Mouse (Mus musculus) embryonic facial prominence, embryonic 10.5 days (tissue): Measurements from ENCODE around the gene Pde8a. TPM values are rescaled to one million over a fixed set of nuclear protein-coding genes. Genes with fewer than 3 reads are reported as not detected.

Experiments
- DNase-seq: peaks from one replicate; pipeline ENCODE4 v3.0.0-alpha.2; 2017; ENCODE audit warnings: low spot score
- H3K27ac ChIP-seq: fragments of 300-500 bp; sonication (generic); replicated peaks from 2 replicates; pipeline ENCODE4 v1.5.1; 2016; ENCODE audit warnings: mild to moderate bottlenecking
- H3K27me3 ChIP-seq: fragments of 300-500 bp; sonication (generic); replicated peaks from 2 replicates; pipeline ENCODE4 v1.6.1; 2016; ENCODE audit warnings: low read depth, mild to moderate bottlenecking; ENCODE audit not compliant: poor library complexity, severe bottlenecking
- H3K36me3 ChIP-seq: fragments of 300-500 bp; sonication (generic); replicated peaks from 2 replicates; pipeline ENCODE4 v1.6.1; 2016; ENCODE audit warnings: mild to moderate bottlenecking, moderate library complexity
- H3K4me1 ChIP-seq: fragments of 300-500 bp; sonication (generic); 2 replicates; pipeline ENCODE4 v1.6.1; 2016
- H3K4me3 ChIP-seq: fragments of 300-500 bp; sonication (generic); 2 replicates; pipeline ENCODE4 v1.5.1; 2016; ENCODE audit warnings: mild to moderate bottlenecking, moderate library complexity
- H3K9me3 ChIP-seq: fragments of 300-500 bp; sonication (generic); 2 replicates; pipeline ENCODE4 v1.6.1; 2016; ENCODE audit warnings: mild to moderate bottlenecking
- WGBS: fragments of 180-500 bp; shearing (Covaris S2); methylation state at CpG from one replicate; pipeline ENCODE4 v1.1.7; 2016; 5-methylcytosine and 5-hydroxymethylcytosine counted together
- polyA plus RNA-seq: library from polyadenylated mRNA; unstranded; fragments of >200 nt; fragmentation: Nextera tagmentation; extraction: Ambion mirVana; gene quantifications from 2 replicates; pipeline ENCODE4 v1.2.1, GENCODE M21; 2016

The Pde8a gene
- polyA plus RNA-seq, 1 experiment from 2014 or later: 2.4 TPM

GRCm38 (mm10) chr7:81250601-81251000 lies 37.2 kb downstream of the Pde8a start:
- Histone ChIP-seq H3K4me1 (no peaks in the 10 kb centered on the region), H3K27ac (no peak overlapping the region), H3K9me3 (no peaks in the 10 kb centered on the region), H3K36me3 (no peaks in the 10 kb centered on the region), H3K4me3 (no peak overlapping the region), H3K27me3 (no peaks in the 10 kb centered on the region)
- DNase-seq: no peak
- WGBS: 84% methylated on average over 6 of the region's 6 CpGs

- no peak for DNase-seq
- WGBS: 86% methylated on average over 2 of the region's 2 CpGs
Measured at GRCm38 (mm10) chr7:81251521-81251920, 38.1 kb downstream of the Pde8a start.

GRCm38 (mm10) chr7:81253317-81253716 lies 39.9 kb downstream of the Pde8a start:
- Histone ChIP-seq H3K27ac (no peak overlapping the region), H3K9me3 (no peaks in the 10 kb centered on the region), H3K27me3 (no peaks in the 10 kb centered on the region), H3K4me1 (no peaks in the 10 kb centered on the region), H3K36me3 (no peaks in the 10 kb centered on the region), H3K4me3 (no peak overlapping the region)
- 77% methylated on average over 11 of the region's 11 CpGs for WGBS
- DNase-seq: no peak

More at GRCm38 (mm10) chr7:81251521-81251920, 38.1 kb downstream of the Pde8a start:
- Histone ChIP-seq H3K4me3 (no peak overlapping the region), H3K36me3 (no peaks in the 10 kb centered on the region), H3K9me3 (no peaks in the 10 kb centered on the region), H3K27me3 (no peaks in the 10 kb centered on the region), H3K4me1 (no peaks in the 10 kb centered on the region), H3K27ac (no peak overlapping the region)

- H3K4me1 ChIP-seq: no peaks in the 10 kb centered on the region
- no peaks in the 10 kb centered on the region for H3K9me3 ChIP-seq
- DNase-seq: no peak
- H3K36me3 ChIP-seq: no peaks in the 10 kb centered on the region
- H3K27me3 ChIP-seq: no peaks in the 10 kb centered on the region
- H3K27ac ChIP-seq: no peak overlapping the region
- H3K4me3 ChIP-seq: no peak overlapping the region
Measured at GRCm38 (mm10) chr7:81254579-81254978, 41.2 kb downstream of the Pde8a start.

GRCm38 (mm10) chr7:81255456-81255855 lies 42.1 kb downstream of the Pde8a start:
- no peak overlapping the region for H3K4me3 ChIP-seq
- no peaks in the 10 kb centered on the region for H3K4me1 ChIP-seq
- H3K36me3 ChIP-seq: no peaks in the 10 kb centered on the region
- H3K27ac ChIP-seq: no peak overlapping the region
- no peaks in the 10 kb centered on the region for H3K9me3 ChIP-seq
- no peaks in the 10 kb centered on the region for H3K27me3 ChIP-seq
- no peak for DNase-seq
- 89% methylated on average over 3 of the region's 3 CpGs for WGBS

GRCm38 (mm10) chr7:81256773-81257172 lies 43.4 kb downstream of the Pde8a start:
- H3K9me3 ChIP-seq: no peaks in the 10 kb centered on the region
- 90% methylated on average over 3 of the region's 3 CpGs for WGBS

GRCm38 (mm10) chr7:81261548-81261947 lies 48.2 kb downstream of the Pde8a start:
- 86% methylated on average over 7 of the region's 7 CpGs for WGBS

More at GRCm38 (mm10) chr7:81256773-81257172, 43.4 kb downstream of the Pde8a start:
- Histone ChIP-seq H3K27ac (no peak overlapping the region), H3K4me1 (peaks cover 7% of the 10 kb centered on the region; the same call in 1 of the 2 replicates), H3K4me3 (no peak overlapping the region), H3K36me3 (no peaks in the 10 kb centered on the region), H3K27me3 (no peaks in the 10 kb centered on the region)
- DNase-seq: no peak

GRCm38 (mm10) chr7:81272908-81273307 lies 59.5 kb downstream of the Pde8a start:
- no peaks in the 10 kb centered on the region for H3K27me3 ChIP-seq
- WGBS: 79% methylated on average over 3 of the region's 3 CpGs
- no peak for DNase-seq

More at GRCm38 (mm10) chr7:81261548-81261947, 48.2 kb downstream of the Pde8a start:
- no peaks in the 10 kb centered on the region for H3K9me3 ChIP-seq
- H3K4me1 ChIP-seq: peaks cover 7% of the 10 kb centered on the region; the same call in 1 of the 2 replicates
- H3K27ac ChIP-seq: no peak overlapping the region
- H3K27me3 ChIP-seq: no peaks in the 10 kb centered on the region
- H3K36me3 ChIP-seq: no peaks in the 10 kb centered on the region
- DNase-seq: no peak
- no peak overlapping the region for H3K4me3 ChIP-seq

GRCm38 (mm10) chr7:81278966-81279365 lies 65.6 kb downstream of the Pde8a start:
- DNase-seq: no peak
- Histone ChIP-seq H3K27me3 (no peaks in the 10 kb centered on the region), H3K9me3 (no peaks in the 10 kb centered on the region), H3K27ac (no peak overlapping the region), H3K4me3 (no peak overlapping the region), H3K36me3 (no peaks in the 10 kb centered on the region), H3K4me1 (no peaks in the 10 kb centered on the region)
- WGBS: 85% methylated on average over 6 of the region's 6 CpGs

More at GRCm38 (mm10) chr7:81272908-81273307, 59.5 kb downstream of the Pde8a start:
- H3K36me3 ChIP-seq: no peaks in the 10 kb centered on the region
- H3K4me3 ChIP-seq: no peak overlapping the region
- no peak overlapping the region for H3K27ac ChIP-seq
- H3K9me3 ChIP-seq: no peaks in the 10 kb centered on the region
- no peaks in the 10 kb centered on the region for H3K4me1 ChIP-seq

- Histone ChIP-seq H3K36me3 (no peaks in the 10 kb centered on the region), H3K4me1 (peaks cover under 1% of the 10 kb centered on the region; the same call in 1 of the 2 replicates), H3K27me3 (no peaks in the 10 kb centered on the region), H3K27ac (no peak overlapping the region), H3K9me3 (no peaks in the 10 kb centered on the region), H3K4me3 (no peak overlapping the region)
- 92% methylated on average over 1 of the region's 1 CpGs for WGBS
- no peak for DNase-seq
Measured at GRCm38 (mm10) chr7:81281240-81281639, 67.8 kb downstream of the Pde8a start.

GRCm38 (mm10) chr7:81286456-81286855 lies 73.1 kb downstream of the Pde8a start:
- no peaks in the 10 kb centered on the region for H3K36me3 ChIP-seq
- H3K4me3 ChIP-seq: no peak overlapping the region
- no peak overlapping the region for H3K27ac ChIP-seq
- H3K9me3 ChIP-seq: no peaks in the 10 kb centered on the region
- H3K27me3 ChIP-seq: no peaks in the 10 kb centered on the region
- WGBS: 37% methylated on average over 7 of the region's 7 CpGs
- DNase-seq: no peak
- H3K4me1 ChIP-seq: peaks cover 10% of the 10 kb centered on the region

GRCm38 (mm10) chr7:81286946-81287345 lies 73.5 kb downstream of the Pde8a start:
- WGBS: 66% methylated on average over 8 of the region's 8 CpGs
- DNase-seq: no peak
- Histone ChIP-seq H3K27me3 (no peaks in the 10 kb centered on the region), H3K9me3 (no peaks in the 10 kb centered on the region), H3K4me3 (no peak overlapping the region), H3K27ac (no peak overlapping the region), H3K4me1 (peaks cover 11% of the 10 kb centered on the region), H3K36me3 (no peaks in the 10 kb centered on the region)

GRCm38 (mm10) chr7:81295169-81295568 lies 81.8 kb downstream of the Pde8a start:
- WGBS: 86% methylated on average over 2 of the region's 2 CpGs

More at GRCm38 (mm10) chr7:81295169-81295568, 81.8 kb downstream of the Pde8a start:
- Histone ChIP-seq H3K4me3 (no peak overlapping the region), H3K36me3 (no peaks in the 10 kb centered on the region), H3K9me3 (no peaks in the 10 kb centered on the region), H3K27ac (no peak overlapping the region), H3K4me1 (peaks cover 6% of the 10 kb centered on the region; the same call in 1 of the 2 replicates), H3K27me3 (no peaks in the 10 kb centered on the region)
- DNase-seq: no peak
